Mouse (Mus musculus) myocyte (in vitro differentiated cells): ENCODE data around the gene Lasp1. TPM values are rescaled to one million over a fixed set of nuclear protein-coding genes. Genes with fewer than 3 reads are reported as not detected.

Source experiments
- H3K27me3 ChIP-seq: one replicate; pipeline ENCODE4 v1.6.1; 2011; ENCODE audit not compliant: control insufficient read depth, insufficient read depth, insufficient read length
- H3K36me3 ChIP-seq: one replicate; pipeline ENCODE4 v1.6.1; 2011; ENCODE audit not compliant: control insufficient read depth, insufficient read depth
- H3K4me2 ChIP-seq: one replicate; pipeline ENCODE4 v1.6.1; 2011; ENCODE audit warnings: low read depth, control low read depth
- H3K4me3 ChIP-seq: one replicate; pipeline ENCODE4 v1.5.1; 2011; ENCODE audit warnings: mild to moderate bottlenecking, control low read depth, moderate library complexity
- H3K79me2 ChIP-seq: one replicate; pipeline ENCODE4 v1.6.1; 2011; ENCODE audit not compliant: control insufficient read depth, insufficient read depth
- H3ac ChIP-seq: one replicate; pipeline ENCODE4 v1.6.1; 2011; ENCODE audit not compliant: control insufficient read depth, insufficient read length
- CEBPB ChIP-seq: IDR thresholded peaks from 2 replicates; pipeline ENCODE4 v1.6.1; 2011; ENCODE audit warnings: mild to moderate bottlenecking, moderate library complexity; ENCODE audit not compliant: poor library complexity, insufficient read depth, severe bottlenecking
- E2F4 ChIP-seq: IDR thresholded peaks from one replicate; pipeline ENCODE4 v1.6.1; 2011; ENCODE audit warnings: mild to moderate bottlenecking, control low read depth, moderate library complexity; ENCODE audit not compliant: insufficient read depth
- MAX ChIP-seq: IDR thresholded peaks from one replicate; pipeline ENCODE4 v1.6.1; 2011; ENCODE audit warnings: low read depth, mild to moderate bottlenecking, control low read depth
- MYOD1 ChIP-seq, 3 experiments: IDR thresholded peaks; one replicate each; pipeline ENCODE4 v1.6.1; 2011; ENCODE audit warnings: control low read depth in 2 of 3, low read depth in 2 of 3, mild to moderate bottlenecking in 2 of 3, moderate library complexity in 1 of 3; ENCODE audit not compliant: insufficient read length in 2 of 3, control insufficient read depth in 1 of 3
- MYOG ChIP-seq, 3 experiments: IDR thresholded peaks; one replicate each; pipeline ENCODE4 v1.6.1; 2011; ENCODE audit warnings: control low read depth in 2 of 3, low read depth in 2 of 3, mild to moderate bottlenecking in 2 of 3; ENCODE audit not compliant: insufficient read length in 2 of 3, control insufficient read depth in 1 of 3, insufficient read depth in 1 of 3
- POLR2A ChIP-seq: IDR thresholded peaks from one replicate; pipeline ENCODE4 v1.6.1; 2011; ENCODE audit warnings: low read depth, mild to moderate bottlenecking, control low read depth, moderate library complexity; ENCODE audit not compliant: insufficient read length
- POLR2AphosphoS2 ChIP-seq: IDR thresholded peaks from one replicate; pipeline ENCODE4 v1.6.1; 2011; ENCODE audit warnings: low read depth, control low read depth; ENCODE audit not compliant: insufficient read length
- REST ChIP-seq: IDR thresholded peaks from one replicate; pipeline ENCODE4 v1.6.1; 2011; ENCODE audit warnings: mild to moderate bottlenecking, control low read depth, moderate library complexity; ENCODE audit not compliant: insufficient read depth, insufficient read length
- SRF ChIP-seq: IDR thresholded peaks from one replicate; pipeline ENCODE4 v1.6.1; 2011; ENCODE audit warnings: low read depth; ENCODE audit not compliant: control insufficient read depth, insufficient read length
- TCF12 ChIP-seq: IDR thresholded peaks from one replicate; pipeline ENCODE4 v1.6.1; 2011; ENCODE audit warnings: mild to moderate bottlenecking, control low read depth; ENCODE audit not compliant: poor library complexity, insufficient read depth, severe bottlenecking
- TCF3 ChIP-seq: IDR thresholded peaks from one replicate; pipeline ENCODE4 v1.6.1; 2011; ENCODE audit warnings: low read depth, control low read depth; ENCODE audit not compliant: insufficient read length
- USF1 ChIP-seq: IDR thresholded peaks from one replicate; pipeline ENCODE4 v1.6.1; 2011; ENCODE audit warnings: low read depth, mild to moderate bottlenecking, control low read depth, moderate library complexity
- polyA plus RNA-seq: library from polyadenylated mRNA; unstranded; fragments of >200 nt; fragmentation: generic; extraction: Trizol; gene quantifications from one replicate; pipeline ENCODE4 v1.2.1, GENCODE M21; 2012; ENCODE audit warnings: missing spikeins

Gene Lasp1
- polyA plus RNA-seq, 1 experiment = 82.6 TPM

GRCm38 (mm10) chr11:97781478-97781831 lies 17.3 kb upstream of the Lasp1 start:
- H3K27me3 ChIP-seq = no peaks in the 10 kb centered on the region
- H3ac ChIP-seq = peak overlapping the region; percentile 80
- peaks cover 50% of the 10 kb centered on the region for H3K36me3 ChIP-seq
- peak overlapping the region; percentile 98 for H3K4me3 ChIP-seq
- peak overlapping the region; percentile 83 for H3K4me2 ChIP-seq
- TF ChIP-seq CEBPB (no peak), SRF (no peak), POLR2A (no peak), MYOD1 (IDR thresholded peaks at IDR 0.05; ENCODE audit: control insufficient read depth in 1 of 3, insufficient read length in 2 of 3, low read depth in 2 of 3) (no peak), POLR2AphosphoS2 (no peak), MYOG (IDR thresholded peaks at IDR 0.05; ENCODE audit: control insufficient read depth in 1 of 3, insufficient read depth in 1 of 3, insufficient read length in 2 of 3, low read depth in 2 of 3) (no peak), E2F4 (no peak), USF1 (no peak), TCF3 (no peak), REST (no peak), TCF12 (no peak), MAX (no peak)
- H3K79me2 ChIP-seq = peaks cover 38% of the 10 kb centered on the region

- Histone ChIP-seq H3K27me3 (no peaks in the 10 kb centered on the region), H3K4me2 (peak within 1 kb of the TSS; percentile 83), H3ac (peak within 1 kb of the TSS; percentile 80), H3K36me3 (peaks cover 44% of the 10 kb centered on the region), H3K79me2 (peaks cover 38% of the 10 kb centered on the region), H3K4me3 (peak within 1 kb of the TSS; percentile 98)
- TF ChIP-seq MYOD1 (IDR thresholded peaks at IDR 0.05; ENCODE audit: control insufficient read depth in 1 of 3, insufficient read length in 2 of 3, low read depth in 2 of 3) (no peak), USF1 (peak; percentile 99), POLR2AphosphoS2 (peak; percentile 77), MYOG (IDR thresholded peaks at IDR 0.05; ENCODE audit: control insufficient read depth in 1 of 3, insufficient read depth in 1 of 3, insufficient read length in 2 of 3, low read depth in 2 of 3) (no peak), CEBPB (no peak), E2F4 (peak; percentile 28), POLR2A (peak; percentile 73), SRF (peak; percentile 86), TCF12 (no peak)
Measured at GRCm38 (mm10) chr11:97781832-97782563, 16.8 kb upstream of the Lasp1 start, which contains the start of gene Rpl23. Gene Rpl23, minus strand, starts transcription at chr11:97782437.

- peaks cover 39% of the 10 kb centered on the region for H3K36me3 ChIP-seq
- peaks cover 38% of the 10 kb centered on the region for H3K79me2 ChIP-seq
- H3K4me2 ChIP-seq = peak overlapping the region; percentile 83
- H3ac ChIP-seq = peak overlapping the region; percentile 80
- no peak for TF ChIP-seq MYOD1 (IDR thresholded peaks at IDR 0.05; ENCODE audit: control insufficient read depth in 1 of 3, insufficient read length in 2 of 3, low read depth in 2 of 3)
- no peak for TF ChIP-seq CEBPB
- TF ChIP-seq MYOG (IDR thresholded peaks at IDR 0.05; ENCODE audit: control insufficient read depth in 1 of 3, insufficient read depth in 1 of 3, insufficient read length in 2 of 3, low read depth in 2 of 3) = no peak
- TF ChIP-seq E2F4 = no peak
- TF ChIP-seq TCF12 = no peak
- TF ChIP-seq POLR2AphosphoS2 = no peak
- TF ChIP-seq SRF = no peak
- TF ChIP-seq POLR2A = no peak
- no peak for TF ChIP-seq REST
- no peak for TF ChIP-seq MAX
- TF ChIP-seq USF1 = no peak
- TF ChIP-seq TCF3 = no peak
- no peaks in the 10 kb centered on the region for H3K27me3 ChIP-seq
- H3K4me3 ChIP-seq = peak overlapping the region; percentile 98
Measured at GRCm38 (mm10) chr11:97782564-97782895, 16.3 kb upstream of the Lasp1 start.

- Histone ChIP-seq H3K4me3 (no peak overlapping the region), H3K36me3 (no peaks in the 10 kb centered on the region), H3K27me3 (no peaks in the 10 kb centered on the region), H3K4me2 (no peak overlapping the region), H3K79me2 (no peaks in the 10 kb centered on the region), H3ac (no peak overlapping the region)
- TF ChIP-seq CEBPB (no peak), USF1 (no peak), TCF12 (no peak), MAX (no peak), MYOD1 (IDR thresholded peaks at IDR 0.05; ENCODE audit: control insufficient read depth in 1 of 3, insufficient read length in 2 of 3, low read depth in 2 of 3) (no peak), POLR2A (no peak), E2F4 (no peak), TCF3 (no peak), POLR2AphosphoS2 (no peak), MYOG (IDR thresholded peaks at IDR 0.05; ENCODE audit: control insufficient read depth in 1 of 3, insufficient read depth in 1 of 3, insufficient read length in 2 of 3, low read depth in 2 of 3) (no peak), REST (no peak), SRF (no peak)
Measured at GRCm38 (mm10) chr11:97787961-97788360, 10.8 kb upstream of the Lasp1 start.
